Mouse (Mus musculus) liver, embryonic 15.5 days (tissue): Measurements from ENCODE around the gene Cyth1. TPM values are rescaled to one million over a fixed set of nuclear protein-coding genes. Genes with fewer than 3 reads are reported as not detected.

Experiments
- ATAC-seq: fragments of 200-750 bp; cut with Nextera tagmentation; 2 replicates; pipeline ENCODE4 v1.8.0; 2017; ENCODE audit warnings: moderate number of reproducible peaks, mild to moderate bottlenecking, moderate library complexity; ENCODE audit not compliant: insufficient read depth
- H3K27ac ChIP-seq: fragments of 300-500 bp; sonication (generic); replicated peaks from 2 replicates; pipeline ENCODE4 v1.5.1; 2015; ENCODE audit warnings: mild to moderate bottlenecking, inconsistent platforms
- H3K27me3 ChIP-seq: fragments of 300-500 bp; sonication (generic); 2 replicates; pipeline ENCODE4 v1.6.1; 2015; ENCODE audit warnings: mild to moderate bottlenecking, inconsistent platforms
- H3K36me3 ChIP-seq: fragments of 300-500 bp; sonication (generic); replicated peaks from 2 replicates; pipeline ENCODE4 v1.6.1; 2015; ENCODE audit warnings: moderate library complexity, mild to moderate bottlenecking, inconsistent platforms
- H3K4me1 ChIP-seq: fragments of 300-500 bp; sonication (generic); replicated peaks from 2 replicates; pipeline ENCODE4 v1.6.1; 2015; ENCODE audit warnings: inconsistent platforms
- H3K4me2 ChIP-seq: fragments of 300-500 bp; sonication (generic); 2 replicates; pipeline ENCODE4 v1.6.1; 2015; ENCODE audit warnings: moderate library complexity, mild to moderate bottlenecking, inconsistent platforms
- H3K4me3 ChIP-seq: fragments of 300-500 bp; sonication (generic); replicated peaks from 2 replicates; pipeline ENCODE4 v1.5.1; 2015; ENCODE audit warnings: mild to moderate bottlenecking, inconsistent platforms
- H3K9ac ChIP-seq: fragments of 300-500 bp; sonication (generic); 2 replicates; pipeline ENCODE4 v1.6.1; 2015; ENCODE audit warnings: moderate library complexity, mild to moderate bottlenecking, inconsistent platforms
- H3K9me3 ChIP-seq: fragments of 300-500 bp; sonication (generic); replicated peaks from 2 replicates; pipeline ENCODE4 v1.6.1; 2016; ENCODE audit warnings: inconsistent platforms
- WGBS: fragments of 180-500 bp; shearing (Covaris S2); methylation state at CpG from one replicate; pipeline ENCODE4 v1.1.7; 2015; ENCODE audit warnings: mixed read lengths; ENCODE audit not compliant: insufficient replicate concordance; 5-methylcytosine and 5-hydroxymethylcytosine counted together
- polyA plus RNA-seq: library from polyadenylated mRNA; unstranded; fragments of >200 nt; fragmentation: Nextera tagmentation; extraction: Ambion mirVana; gene quantifications from 2 replicates; pipeline ENCODE4 v1.2.1, GENCODE M21; 2015

The Cyth1 gene
- polyA plus RNA-seq, 1 experiment from 2014 or later, result 3.9 TPM

GRCm38 (mm10) chr11:118276328-118276727, 27.9 kb upstream of the Cyth1 start:
- Histone ChIP-seq H3K9me3 (no peaks in the 10 kb centered on the region), H3K4me3 (no peak overlapping the region), H3K27ac (no peak overlapping the region), H3K9ac (no peak overlapping the region), H3K27me3 (no peaks in the 10 kb centered on the region), H3K36me3 (peaks cover 95% of the 10 kb centered on the region), H3K4me2 (no peak overlapping the region), H3K4me1 (no peaks in the 10 kb centered on the region)
- ATAC-seq, result no peak
- WGBS, result 78% methylated on average over 7 of the region's 7 CpGs

GRCm38 (mm10) chr11:118275092-118275491, 26.7 kb upstream of the Cyth1 start:
- Histone ChIP-seq H3K9me3 (no peaks in the 10 kb centered on the region), H3K27me3 (no peaks in the 10 kb centered on the region), H3K9ac (no peak overlapping the region), H3K27ac (no peak overlapping the region), H3K4me1 (no peaks in the 10 kb centered on the region), H3K4me2 (no peak overlapping the region), H3K4me3 (no peak overlapping the region), H3K36me3 (peaks cover 96% of the 10 kb centered on the region)
- 59% methylated on average over 9 of the region's 9 CpGs for WGBS
- no peak for ATAC-seq

- H3K27me3 ChIP-seq, result no peaks in the 10 kb centered on the region
- H3K36me3 ChIP-seq, result peaks cover 91% of the 10 kb centered on the region
- no peak overlapping the region for H3K4me2 ChIP-seq
- WGBS, result 78% methylated on average over 3 of the region's 3 CpGs
- H3K27ac ChIP-seq, result no peak overlapping the region
- no peak overlapping the region for H3K9ac ChIP-seq
- H3K4me1 ChIP-seq, result no peaks in the 10 kb centered on the region
- H3K4me3 ChIP-seq, result no peak overlapping the region
- H3K9me3 ChIP-seq, result no peaks in the 10 kb centered on the region
- no peak for ATAC-seq
Observed at GRCm38 (mm10) chr11:118269827-118270226, 21.4 kb upstream of the Cyth1 start.

GRCm38 (mm10) chr11:118266666-118267046, 18.3 kb upstream of the Cyth1 start:
- Histone ChIP-seq H3K4me2 (no peak overlapping the region), H3K4me1 (no peaks in the 10 kb centered on the region), H3K36me3 (peaks cover 91% of the 10 kb centered on the region), H3K9me3 (no peaks in the 10 kb centered on the region), H3K27me3 (no peaks in the 10 kb centered on the region), H3K27ac (no peak overlapping the region), H3K9ac (no peak overlapping the region), H3K4me3 (no peak overlapping the region)
- ATAC-seq, result no peak
- WGBS, result 78% methylated on average over 7 of the region's 7 CpGs

- H3K27ac ChIP-seq, result no peak overlapping the region
- H3K36me3 ChIP-seq, result peaks cover 91% of the 10 kb centered on the region
Observed at GRCm38 (mm10) chr11:118266044-118266665, 17.8 kb upstream of the Cyth1 start.

GRCm38 (mm10) chr11:118265621-118266020, 17.2 kb upstream of the Cyth1 start:
- H3K27ac ChIP-seq, result no peak overlapping the region
- no peak overlapping the region for H3K9ac ChIP-seq
- no peak overlapping the region for H3K4me2 ChIP-seq
- no peaks in the 10 kb centered on the region for H3K27me3 ChIP-seq
- peaks cover 93% of the 10 kb centered on the region for H3K36me3 ChIP-seq
- H3K4me1 ChIP-seq, result no peaks in the 10 kb centered on the region
- H3K4me3 ChIP-seq, result no peak overlapping the region
- no peak for ATAC-seq
- 70% methylated on average over 11 of the region's 11 CpGs for WGBS
- H3K9me3 ChIP-seq, result no peaks in the 10 kb centered on the region

More at GRCm38 (mm10) chr11:118266044-118266665, 17.8 kb upstream of the Cyth1 start:
- Histone ChIP-seq H3K4me2 (no peak overlapping the region), H3K9me3 (no peaks in the 10 kb centered on the region), H3K9ac (no peak overlapping the region), H3K4me1 (no peaks in the 10 kb centered on the region), H3K4me3 (no peak overlapping the region), H3K27me3 (no peaks in the 10 kb centered on the region)
- 78% methylated on average over 10 of the region's 10 CpGs for WGBS
- no peak for ATAC-seq

- no peak overlapping the region for H3K9ac ChIP-seq
- H3K9me3 ChIP-seq, result no peaks in the 10 kb centered on the region
- H3K4me1 ChIP-seq, result no peaks in the 10 kb centered on the region
- H3K27me3 ChIP-seq, result no peaks in the 10 kb centered on the region
- H3K4me3 ChIP-seq, result no peak overlapping the region
- H3K36me3 ChIP-seq, result peaks cover 94% of the 10 kb centered on the region
- 81% methylated on average over 5 of the region's 5 CpGs for WGBS
- H3K27ac ChIP-seq, result no peak overlapping the region
- ATAC-seq, result no peak
- no peak overlapping the region for H3K4me2 ChIP-seq
Observed at GRCm38 (mm10) chr11:118263146-118263545, 14.8 kb upstream of the Cyth1 start.

GRCm38 (mm10) chr11:118260081-118260480, 11.7 kb upstream of the Cyth1 start:
- 75% methylated on average over 8 of the region's 8 CpGs for WGBS
- no peak overlapping the region for H3K9ac ChIP-seq
- H3K36me3 ChIP-seq, result peaks cover 78% of the 10 kb centered on the region
- no peak overlapping the region for H3K4me3 ChIP-seq
- ATAC-seq, result no peak
- H3K27ac ChIP-seq, result no peak overlapping the region
- H3K27me3 ChIP-seq, result no peaks in the 10 kb centered on the region
- no peaks in the 10 kb centered on the region for H3K9me3 ChIP-seq
- no peaks in the 10 kb centered on the region for H3K4me1 ChIP-seq
- H3K4me2 ChIP-seq, result no peak overlapping the region

- Histone ChIP-seq H3K27me3 (no peaks in the 10 kb centered on the region), H3K27ac (no peak overlapping the region), H3K9ac (no peak overlapping the region), H3K4me2 (no peak overlapping the region), H3K36me3 (peaks cover 73% of the 10 kb centered on the region), H3K4me3 (no peak overlapping the region), H3K9me3 (no peaks in the 10 kb centered on the region), H3K4me1 (no peaks in the 10 kb centered on the region)
- ATAC-seq, result no peak
- WGBS, result 83% methylated on average over 8 of the region's 8 CpGs
Observed at GRCm38 (mm10) chr11:118259580-118259979, 11.2 kb upstream of the Cyth1 start.

- Histone ChIP-seq H3K4me3 (no peak overlapping the region), H3K36me3 (peaks cover 41% of the 10 kb centered on the region), H3K4me2 (no peak overlapping the region), H3K9me3 (no peaks in the 10 kb centered on the region), H3K9ac (no peak overlapping the region), H3K4me1 (0 out of 2 replicates have a peak, but pooled peaks cover 5% of the 10 kb centered on the region), H3K27ac (no peak overlapping the region), H3K27me3 (no peaks in the 10 kb centered on the region)
- ATAC-seq, result no peak
- WGBS, result 77% methylated on average over 7 of the region's 7 CpGs
Observed at GRCm38 (mm10) chr11:118256371-118256770, 8.0 kb upstream of the Cyth1 start.

GRCm38 (mm10) chr11:118254159-118254951, 6.0 kb upstream of the Cyth1 start:
- Histone ChIP-seq H3K9ac (no peak overlapping the region), H3K4me3 (no peak overlapping the region), H3K27ac (no peak overlapping the region), H3K9me3 (no peaks in the 10 kb centered on the region), H3K36me3 (peaks cover 21% of the 10 kb centered on the region), H3K27me3 (no peaks in the 10 kb centered on the region), H3K4me1 (peaks cover 10% of the 10 kb centered on the region), H3K4me2 (no peak overlapping the region)
- WGBS, result 50% methylated on average over 15 of the region's 15 CpGs
- no peak for ATAC-seq
